Mouse (Mus musculus) bone marrow macrophage, adult 2 months (primary cell): Measurements from ENCODE around the gene Cfl1.

Source experiments
- CTCF ChIP-seq: IDR thresholded peaks from 2 replicates; pipeline ENCODE4 v1.5.1; 2012; ENCODE audit warnings: low read depth, mild to moderate bottlenecking, low read length, moderate library complexity
- POLR2A ChIP-seq: IDR thresholded peaks from 2 replicates; pipeline ENCODE4 v1.6.1; 2012; ENCODE audit warnings: mild to moderate bottlenecking, low read depth, low read length, borderline replicate concordance

- TF ChIP-seq CTCF (no peak), POLR2A (no peak)
Measured at GRCm38 (mm10) chr19:5444954-5445353, 45.3 kb upstream of the Cfl1 start.
